Mouse (Mus musculus) activated CD4-positive, CD25-positive, alpha-beta regulatory T cell, adult 4 months (primary cell): ENCODE data around the gene Gm49340. TPM values are rescaled to one million over a fixed set of nuclear protein-coding genes. Genes with fewer than 3 reads are reported as not detected.
"Not testable (repeated sequence)": the region's sequence is repeated elsewhere in the genome, so short reads cannot be mapped to it uniquely, and the experiment has no call there.

Source experiments
- ATAC-seq: one replicate; pipeline ENCODE4 v1.8.0; 2017
- polyA plus RNA-seq, 2 experiments: library from polyadenylated mRNA; unstranded; fragments of 100-300 nt; shearing (Covaris generic); gene quantifications; one replicate each; pipeline ENCODE4 v1.2.1; 2017

Gene Gm49340
- not detected for polyA plus RNA-seq

GRCm38 (mm10) chr11:73329442-73329841 lies at the start of gene Gm49340, which contains the start of the genes Aspa and Spata22:
Gene Gm49340 (plus strand): TSS chr11:73329741.
Gene Aspa (minus strand): TSS chr11:73329596.
Gene Spata22 (plus strand): TSS chr11:73329741.
- ATAC-seq: no peak

GRCm38 (mm10) chr11:73280710-73281109 lies 48.8 kb upstream of the Gm49340 start:
- ATAC-seq: no peak

GRCm38 (mm10) chr11:73281528-73282027 lies 48.0 kb upstream of the Gm49340 start:
- ATAC-seq: peak; percentile 66

DNA sequence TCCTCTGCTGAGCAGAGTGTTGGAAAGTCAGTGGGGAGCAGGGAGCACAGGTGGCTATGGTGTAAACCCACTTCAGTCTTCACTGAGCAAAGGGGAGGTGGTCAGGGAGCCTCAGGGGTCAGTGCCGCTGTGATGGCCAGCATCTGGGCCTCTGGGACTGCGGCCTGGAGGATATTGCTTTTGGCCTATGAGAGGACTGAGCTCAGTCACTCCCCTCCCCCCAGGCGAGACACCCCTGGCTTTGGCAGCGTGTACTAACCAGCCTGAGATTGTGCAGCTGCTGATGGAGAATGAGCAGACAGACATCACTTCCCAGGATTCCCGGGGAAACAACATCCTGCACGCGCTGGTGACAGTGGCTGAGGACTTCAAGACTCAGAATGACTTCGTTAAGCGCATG lies 46.2 kb upstream of the Gm49340 start:
- no peak for ATAC-seq

DNA sequence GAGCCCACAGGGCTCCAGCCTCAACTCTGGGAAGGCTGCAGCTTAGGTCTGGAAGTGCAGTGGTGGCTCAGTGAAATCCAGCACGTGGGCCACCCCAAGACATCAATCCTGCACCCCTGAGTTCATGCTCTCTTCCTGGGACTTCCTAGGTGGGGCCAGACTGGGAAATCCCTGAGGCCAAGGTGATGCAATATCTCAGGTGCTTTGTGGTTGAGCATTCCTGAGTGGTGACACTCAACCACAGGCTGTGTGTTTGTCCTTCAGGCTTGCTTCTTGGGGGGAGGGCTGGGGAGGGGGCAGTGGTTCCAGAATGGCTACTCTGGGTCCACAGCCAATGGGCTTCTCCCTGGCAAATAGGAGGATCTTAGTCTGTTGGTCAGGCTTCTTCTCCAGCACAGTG lies 45.6 kb upstream of the Gm49340 start:
- no peak for ATAC-seq

- ATAC-seq: no peak
Observed at GRCm38 (mm10) chr11:73284351-73284750, 45.2 kb upstream of the Gm49340 start.

DNA sequence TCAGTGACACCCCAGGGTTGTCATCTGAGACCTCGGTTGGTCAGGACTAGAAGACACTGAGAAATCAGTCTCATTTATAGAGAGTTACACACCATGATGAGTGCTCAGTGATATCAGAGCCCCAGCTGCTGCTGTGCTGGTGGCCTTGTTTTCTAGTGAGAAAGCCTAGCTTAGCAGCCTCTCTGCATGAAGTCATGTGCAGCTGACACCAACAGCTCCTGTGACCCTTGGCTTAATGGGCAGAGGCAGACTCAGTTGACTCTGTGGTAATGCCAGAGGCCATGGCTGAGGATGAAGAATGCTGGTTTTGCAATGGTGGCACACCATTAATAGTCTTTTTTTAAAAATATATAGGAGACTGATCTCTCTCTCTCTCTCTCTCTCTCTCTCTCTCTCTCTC lies 39.9 kb upstream of the Gm49340 start:
- no peak for ATAC-seq

- no peak for ATAC-seq
Observed at GRCm38 (mm10) chr11:73303123-73303522, 26.4 kb upstream of the Gm49340 start.

GRCm38 (mm10) chr11:73315961-73316360 lies 13.6 kb upstream of the Gm49340 start:
- ATAC-seq: no peak

DNA sequence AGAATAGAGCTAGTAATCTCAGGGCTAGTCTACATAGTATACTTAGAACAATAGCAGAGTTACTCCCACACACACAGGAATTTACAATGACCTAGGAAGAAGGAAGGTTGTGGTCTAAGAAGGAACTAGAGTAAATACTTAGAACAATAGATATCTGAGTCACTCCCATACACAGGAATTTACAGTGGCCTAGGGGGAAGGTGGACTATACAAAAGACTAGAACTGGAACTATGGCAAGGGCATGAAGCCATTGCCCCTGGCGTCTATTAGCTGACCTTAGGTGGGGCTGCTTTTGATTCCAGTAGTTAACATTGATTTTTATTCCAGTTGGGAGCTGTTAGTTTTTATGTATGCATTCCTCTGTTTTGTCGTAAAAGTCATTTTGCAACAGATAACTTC lies 11.0 kb upstream of the Gm49340 start:
- ATAC-seq: not testable (repeated sequence)

DNA sequence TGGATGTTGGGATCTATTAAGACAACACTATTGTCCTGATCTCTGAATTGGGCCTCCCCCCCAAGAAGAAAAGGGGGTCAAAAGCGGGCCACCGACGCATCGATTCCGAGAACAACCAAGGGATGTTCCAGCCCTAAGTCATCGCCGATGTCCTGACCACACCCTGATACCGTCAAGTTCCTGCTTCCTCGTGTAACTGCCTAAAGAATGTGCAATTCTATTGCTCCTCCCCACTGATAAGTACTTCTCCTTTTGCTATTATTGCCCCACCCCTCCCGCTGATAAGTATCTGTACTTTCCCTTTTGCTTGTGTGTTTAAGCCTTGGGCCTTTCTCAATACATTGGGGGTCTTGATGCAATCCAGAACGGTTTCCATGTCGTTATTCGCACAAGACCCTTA lies 8.5 kb upstream of the Gm49340 start:
- ATAC-seq: not testable (repeated sequence)

- ATAC-seq: no peak
Observed at GRCm38 (mm10) chr11:73323906-73324830, 5.4 kb upstream of the Gm49340 start.

DNA sequence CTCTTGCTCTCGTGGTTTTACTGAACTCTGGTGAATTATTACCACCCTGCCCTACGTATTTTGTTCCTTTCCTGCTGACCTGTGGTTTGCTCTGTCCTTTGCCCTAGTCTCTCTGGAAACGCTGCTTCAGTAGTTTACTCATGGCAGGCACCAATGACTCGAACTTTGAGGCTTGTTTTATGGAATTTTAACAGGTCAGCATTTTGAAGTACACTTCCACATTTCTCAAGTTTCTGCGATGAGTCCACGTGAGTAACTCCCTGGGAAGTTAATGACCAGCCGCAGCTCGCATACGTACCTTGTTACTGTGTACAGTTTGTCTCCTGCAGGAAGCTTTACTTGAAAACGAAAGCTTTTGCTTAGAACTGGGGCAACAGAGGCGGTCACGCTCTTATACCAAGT lies 3.1 kb upstream of the Gm49340 start:
- ATAC-seq: no peak

- ATAC-seq: no peak
Observed at GRCm38 (mm10) chr11:73327361-73327760, 2.2 kb upstream of the Gm49340 start.

DNA sequence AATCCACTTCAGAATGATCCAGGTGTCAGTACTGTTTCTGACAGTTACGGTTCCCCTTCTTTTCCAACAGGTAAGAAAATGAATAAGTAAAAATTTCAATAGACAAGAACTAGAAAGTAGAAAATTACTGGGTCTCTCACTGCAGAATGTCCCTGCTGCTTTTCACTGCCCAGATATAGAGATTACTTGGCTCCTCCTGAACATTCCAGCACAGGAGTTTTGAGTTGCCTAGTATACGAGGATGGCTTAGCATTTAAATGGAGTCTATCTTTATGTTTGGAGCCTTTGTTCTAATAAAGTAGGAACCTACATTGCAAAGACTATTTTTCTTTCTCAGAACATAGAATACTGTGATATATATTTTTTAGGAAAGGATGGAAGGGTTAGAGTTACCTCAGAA lies 3.8 kb downstream of the Gm49340 start:
- ATAC-seq: no peak

DNA sequence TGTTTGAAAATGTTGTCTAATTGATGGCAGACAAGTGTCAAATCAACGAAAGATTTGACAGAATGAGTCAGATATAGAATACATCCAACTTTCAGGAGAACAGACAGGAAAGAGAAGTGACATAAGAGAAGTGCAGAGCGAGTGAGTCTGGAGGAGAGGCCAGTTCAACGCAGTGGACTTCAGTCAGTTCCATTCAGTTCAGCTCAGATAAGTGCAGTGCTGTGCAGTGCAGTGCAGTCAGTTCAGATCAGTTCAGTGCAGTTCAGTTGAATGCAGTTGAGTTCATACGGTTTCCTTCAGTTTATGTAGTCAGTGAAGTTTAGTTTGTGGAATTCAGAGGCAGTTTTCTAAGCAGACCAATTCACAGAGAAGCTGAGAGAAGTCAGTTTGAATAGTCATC lies 7.4 kb downstream of the Gm49340 start:
- no peak for ATAC-seq

GRCm38 (mm10) chr11:73350483-73350882 lies 20.9 kb downstream of the Gm49340 start, which contains the start of gene Olfr20:
Gene Olfr20 (plus strand): TSS chr11:73350783.
- ATAC-seq: no peak

- ATAC-seq: no peak
Observed at GRCm38 (mm10) chr11:73370946-73371345, 41.4 kb downstream of the Gm49340 start, which contains the start of gene Olfr376. Gene Olfr376 (plus strand): TSS chr11:73371246.

DNA sequence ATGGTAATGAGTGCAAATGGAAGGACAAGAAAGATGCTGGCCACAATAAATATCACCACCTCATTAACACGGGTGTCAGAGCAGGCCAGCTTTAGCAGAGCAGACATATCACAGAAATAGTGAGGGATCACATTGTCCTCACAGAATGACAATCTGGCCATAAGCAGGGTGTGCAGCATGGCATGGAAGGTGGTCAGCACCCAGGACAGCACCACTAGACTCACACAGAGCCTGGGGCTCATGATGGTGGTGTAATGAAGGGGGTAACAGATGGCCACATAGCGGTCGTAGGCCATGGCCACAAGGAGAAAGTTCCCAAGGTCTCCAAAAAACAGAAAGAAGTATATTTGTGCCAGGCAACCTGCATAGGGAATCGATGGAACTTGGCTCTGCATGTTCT lies 65.8 kb downstream of the Gm49340 start:
- ATAC-seq: no peak

GRCm38 (mm10) chr11:73399514-73399913 lies 70.0 kb downstream of the Gm49340 start, which contains the start of gene Olfr1:
Gene Olfr1 (minus strand): TSS chr11:73399614.
- no peak for ATAC-seq
